Mouse (Mus musculus) brain, embryonic 14.5 days (tissue): Measurements from ENCODE around the gene Ehmt1.

Experiments
- CTCF ChIP-seq: fragments of 200-500 bp; IDR thresholded peaks from 2 replicates; pipeline ENCODE4 v1.5.1; 2012; ENCODE audit warnings: inconsistent platforms, mild to moderate bottlenecking, moderate library complexity, borderline replicate concordance; ENCODE audit not compliant: insufficient read depth, insufficient read length; ENCODE audit errors: extremely low read depth
- POLR2A ChIP-seq: fragments of 200-500 bp; IDR thresholded peaks from 2 replicates; pipeline ENCODE4 v1.6.1; 2012; ENCODE audit warnings: mild to moderate bottlenecking, inconsistent platforms, borderline replicate concordance; ENCODE audit not compliant: poor library complexity, insufficient read depth, insufficient read length, severe bottlenecking; ENCODE audit errors: extremely low read depth

DNA sequence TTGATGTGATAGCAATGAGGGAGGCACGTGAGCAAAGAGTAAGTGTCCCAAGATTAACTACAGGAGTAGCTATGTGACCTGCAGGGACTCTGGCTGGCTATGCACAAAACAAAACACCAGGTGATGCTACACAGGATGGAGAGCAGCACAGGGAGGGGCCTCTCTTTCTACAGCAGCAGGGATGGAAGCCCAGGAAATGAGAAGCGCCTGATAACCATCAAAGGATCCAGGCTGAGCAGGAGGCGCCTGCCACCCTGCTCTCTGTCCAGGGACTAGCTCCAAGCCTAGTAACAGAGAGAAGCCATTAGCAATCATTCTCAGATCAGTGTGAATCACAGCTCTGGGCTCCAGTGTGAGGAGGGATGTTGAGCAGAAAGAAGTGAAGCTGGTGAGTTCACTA, 169.4 kb downstream of the Ehmt1 start:
- TF ChIP-seq CTCF (no peak), POLR2A (no peak)
